In the genomic region with DNA sequence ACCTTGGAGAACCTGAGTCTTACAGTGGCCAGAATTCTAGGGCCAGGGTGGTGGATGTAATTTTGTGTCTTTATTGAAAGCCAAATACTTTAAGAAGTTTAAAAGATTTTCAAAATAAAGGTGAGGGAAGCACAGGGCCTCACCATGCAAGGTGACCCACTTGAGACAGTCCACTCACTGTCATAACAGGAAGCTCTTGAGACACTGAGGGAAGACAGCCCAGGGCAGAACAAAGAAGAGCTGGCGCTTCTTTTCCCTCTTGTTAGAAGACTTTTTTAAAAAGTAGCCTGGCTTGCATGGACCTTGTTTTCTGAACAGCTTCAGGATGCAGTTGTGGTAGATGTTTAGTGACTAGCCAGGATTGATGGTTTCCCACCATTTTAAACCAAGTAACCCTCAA, we compare ENCODE assay signal across 9 mouse cellular contexts. TPM values are rescaled to one million over a fixed set of nuclear protein-coding genes. Genes with fewer than 3 reads are reported as not detected.
DNase-seq lines count a peak whose midpoint lies in the region; ATAC-seq lines count a peak whose summit lies in the region.
"Had no signal": no experiment of that assay in that cellular context is flagged by ENCODE, and none has a peak within 500 bp of the region (broad histone marks: within the 10 kb centered on the region; RNA-seq: fewer than 3 reads in every experiment).

No protein-coding gene starts in this region.

- WGBS in kidney, embryonic 16.5 days, result 81% methylated on average over 1 of the region's 1 CpGs
- 84% methylated on average over 1 of the region's 1 CpGs for WGBS in embryonic facial prominence, embryonic 10.5 days
- WGBS in hindbrain, embryonic 14.5 days, result 71% methylated on average over 1 of the region's 1 CpGs
- WGBS in midbrain, embryonic 15.5 days, result 72% methylated on average over 1 of the region's 1 CpGs

- DNase-seq in kidney, adult 8-10 months, result no peak
- DNase-seq in embryonic facial prominence, embryonic 10.5 days (ENCODE audit: low spot score), result no peak
- no peak for DNase-seq in hindbrain, embryonic 14.5 days (ENCODE audit: low spot score)
- DNase-seq in left cerebral cortex, postnatal 14 days (ENCODE audit: low spot score in 2 of 2), result no peak
- DNase-seq in layer of hippocampus, postnatal 25 days (ENCODE audit: extremely low spot score in 1 of 2, low spot score in 1 of 2), result no peak
- DNase-seq in adipocyte (ENCODE audit: low spot score), result no peak

- no peaks in the 10 kb centered on the region for H3K27me3 ChIP-seq in kidney, embryonic 16.5 days (ENCODE audit: insufficient read depth, low read length)
- H3K27me3 ChIP-seq in embryonic facial prominence, embryonic 10.5 days (replicated peaks; ENCODE audit: low read depth, poor library complexity, severe bottlenecking), result no peaks in the 10 kb centered on the region
- H3K27me3 ChIP-seq in hindbrain, embryonic 14.5 days (ENCODE audit: control insufficient read depth, insufficient read depth, low read length), result no peaks in the 10 kb centered on the region
- no peaks in the 10 kb centered on the region for H3K27me3 ChIP-seq in midbrain, embryonic 15.5 days (replicated peaks)
- H3K27me3 ChIP-seq: Patski had no signal

- H3K4me2 ChIP-seq in kidney, embryonic 16.5 days (replicated peaks; ENCODE audit: low read depth, low read length), result no peak overlapping the region
- peak overlapping the region; percentile 97 for H3K4me2 ChIP-seq in hindbrain, embryonic 14.5 days (replicated peaks)
- peak overlapping the region; percentile 75 for H3K4me2 ChIP-seq in midbrain, embryonic 15.5 days

- intact Hi-C loops in left cerebral cortex, postnatal 14 days (cut with DNase I), result loop anchor here (5.0 to 10.0 kb wide), 2 partner anchors 37 to 334 kb away; a partner anchor contains a TSS

- H3K27ac ChIP-seq in kidney, embryonic 16.5 days (ENCODE audit: low read length), result peak overlapping the region; percentile 95
- H3K27ac ChIP-seq in embryonic facial prominence, embryonic 10.5 days (replicated peaks), result peak overlapping the region; percentile 97
- H3K27ac ChIP-seq in hindbrain, embryonic 14.5 days, result peak overlapping the region; percentile 99
- H3K27ac ChIP-seq in midbrain, embryonic 15.5 days, result peak overlapping the region; percentile 96

- H3K9me3 ChIP-seq in kidney, embryonic 16.5 days (ENCODE audit: low read length), result no peaks in the 10 kb centered on the region
- H3K9me3 ChIP-seq in embryonic facial prominence, embryonic 10.5 days, result no peaks in the 10 kb centered on the region
- H3K9me3 ChIP-seq in hindbrain, embryonic 14.5 days (ENCODE audit: control insufficient read depth, low read length), result no peaks in the 10 kb centered on the region
- no peaks in the 10 kb centered on the region for H3K9me3 ChIP-seq in midbrain, embryonic 15.5 days

- H3K9ac ChIP-seq in kidney, embryonic 16.5 days (replicated peaks; ENCODE audit: low read length), result peak overlapping the region; percentile 84; the same call in 1 of the 2 replicates
- H3K9ac ChIP-seq in hindbrain, embryonic 14.5 days, result peak overlapping the region; percentile 98
- peak overlapping the region; percentile 53 for H3K9ac ChIP-seq in midbrain, embryonic 15.5 days

- no peak overlapping the region for H3K4me3 ChIP-seq in kidney, embryonic 16.5 days (ENCODE audit: low read length)
- peak overlapping the region; percentile 83 for H3K4me3 ChIP-seq in embryonic facial prominence, embryonic 10.5 days
- peak overlapping the region; percentile 64 for H3K4me3 ChIP-seq in hindbrain, embryonic 14.5 days (replicated peaks; ENCODE audit: low read length)
- peak overlapping the region; percentile 57 for H3K4me3 ChIP-seq in midbrain, embryonic 15.5 days

- no peak for ATAC-seq in kidney, embryonic 16.5 days (ENCODE audit: low FRiP score, low TSS enrichment)
- ATAC-seq in hindbrain, embryonic 14.5 days (ENCODE audit: low FRiP score), result no peak
- ATAC-seq in midbrain, embryonic 15.5 days (replicated peaks), result no peak
- ATAC-seq: Patski had no signal

- peaks cover 22% of the 10 kb centered on the region for H3K36me3 ChIP-seq in kidney, embryonic 16.5 days (ENCODE audit: insufficient read depth, low read length)
- peaks cover 56% of the 10 kb centered on the region for H3K36me3 ChIP-seq in embryonic facial prominence, embryonic 10.5 days (replicated peaks)
- peaks cover 29% of the 10 kb centered on the region for H3K36me3 ChIP-seq in hindbrain, embryonic 14.5 days (replicated peaks; ENCODE audit: control insufficient read depth, insufficient read depth)
- H3K36me3 ChIP-seq in midbrain, embryonic 15.5 days (replicated peaks), result peaks cover 15% of the 10 kb centered on the region

- peaks cover 24% of the 10 kb centered on the region for H3K4me1 ChIP-seq in kidney, embryonic 16.5 days (ENCODE audit: insufficient read depth, low read length)
- peaks cover 23% of the 10 kb centered on the region for H3K4me1 ChIP-seq in embryonic facial prominence, embryonic 10.5 days
- peaks cover 36% of the 10 kb centered on the region for H3K4me1 ChIP-seq in hindbrain, embryonic 14.5 days (replicated peaks; ENCODE audit: control insufficient read depth, insufficient read depth, low read length)
- H3K4me1 ChIP-seq in midbrain, embryonic 15.5 days, result peaks cover 43% of the 10 kb centered on the region

RNA-seq across cellular contexts. Expression of a gene that starts 4.2 kb away (rescaled TPM):
- polyA plus RNA-seq in kidney, embryonic 16.5 days (2015; fragmentation: Nextera tagmentation; extraction: Ambion mirVana), result 47.2 and 54.8 TPM in 2 replicates
- polyA plus RNA-seq in embryonic facial prominence, embryonic 10.5 days (2016; fragmentation: Nextera tagmentation; extraction: Ambion mirVana), result 59.7 and 61.2 TPM in 2 replicates
- 34.8 and 37.9 TPM in 2 replicates for polyA plus RNA-seq in hindbrain, embryonic 14.5 days (2014; fragmentation: Nextera tagmentation; extraction: Ambion mirVana)
- 47.1 and 47.8 TPM in 2 replicates for polyA plus RNA-seq in midbrain, embryonic 15.5 days (2015; fragmentation: Nextera tagmentation; extraction: Ambion mirVana)
- total RNA-seq in left cerebral cortex, postnatal 14 days (2021), result 10 to 100 TPM; 62.1 to 68.3 TPM
- total RNA-seq in layer of hippocampus, postnatal 25 days (2021), result 10 to 100 TPM; 69.9 to 81.9 TPM

RNA-seq across cellular contexts. Expression of a gene that starts 4.2 kb away (rescaled TPM):
- polyA plus RNA-seq in kidney, embryonic 16.5 days (2015; fragmentation: Nextera tagmentation; extraction: Ambion mirVana), result 88.0 and 89.7 TPM in 2 replicates
- polyA plus RNA-seq in embryonic facial prominence, embryonic 10.5 days (2016; fragmentation: Nextera tagmentation; extraction: Ambion mirVana), result 96.0 and 96.3 TPM in 2 replicates
- polyA plus RNA-seq in hindbrain, embryonic 14.5 days (2014; fragmentation: Nextera tagmentation; extraction: Ambion mirVana), result 61.4 and 63.6 TPM in 2 replicates
- polyA plus RNA-seq in midbrain, embryonic 15.5 days (2015; fragmentation: Nextera tagmentation; extraction: Ambion mirVana), result 49.3 and 54.2 TPM in 2 replicates
- total RNA-seq in left cerebral cortex, postnatal 14 days (2021), result 10 to 100 TPM; 40.0 to 41.7 TPM
- 10 to 100 TPM; 34.4 to 35.9 TPM for total RNA-seq in layer of hippocampus, postnatal 25 days (2021)

RNA-seq across cellular contexts. Expression of a gene that starts 10.5 kb away (rescaled TPM):
- polyA plus RNA-seq in kidney, embryonic 16.5 days (2015; fragmentation: Nextera tagmentation; extraction: Ambion mirVana), result 82.2 and 102 TPM in 2 replicates
- 117 and 130 TPM in 2 replicates for polyA plus RNA-seq in embryonic facial prominence, embryonic 10.5 days (2016; fragmentation: Nextera tagmentation; extraction: Ambion mirVana)
- polyA plus RNA-seq in hindbrain, embryonic 14.5 days (2014; fragmentation: Nextera tagmentation; extraction: Ambion mirVana), result 387 and 408 TPM in 2 replicates
- polyA plus RNA-seq in midbrain, embryonic 15.5 days (2015; fragmentation: Nextera tagmentation; extraction: Ambion mirVana), result 482 and 507 TPM in 2 replicates
- 10 to 100 TPM; 64.6 to 69.9 TPM for total RNA-seq in left cerebral cortex, postnatal 14 days (2021)
- total RNA-seq in layer of hippocampus, postnatal 25 days (2021), result 10 to 100 TPM; 61.1 to 75.3 TPM

RNA-seq across cellular contexts. Expression of a gene that starts 23.2 kb away (rescaled TPM):
- polyA plus RNA-seq in kidney, embryonic 16.5 days (2015; fragmentation: Nextera tagmentation; extraction: Ambion mirVana), result 33.3 and 36.5 TPM in 2 replicates
- polyA plus RNA-seq in embryonic facial prominence, embryonic 10.5 days (2016; fragmentation: Nextera tagmentation; extraction: Ambion mirVana), result 27.5 and 28.6 TPM in 2 replicates
- 55.3 and 57.5 TPM in 2 replicates for polyA plus RNA-seq in hindbrain, embryonic 14.5 days (2014; fragmentation: Nextera tagmentation; extraction: Ambion mirVana)
- polyA plus RNA-seq in midbrain, embryonic 15.5 days (2015; fragmentation: Nextera tagmentation; extraction: Ambion mirVana), result 68.2 and 72.8 TPM in 2 replicates
- 10 to 100 TPM; 65.2 to 66.9 TPM for total RNA-seq in left cerebral cortex, postnatal 14 days (2021)
- 10 to 100 TPM; 59.1 to 65.6 TPM for total RNA-seq in layer of hippocampus, postnatal 25 days (2021)

RNA-seq across cellular contexts. Expression of a gene that starts 40.8 kb away (rescaled TPM):
- 45.1 and 48.2 TPM in 2 replicates for polyA plus RNA-seq in kidney, embryonic 16.5 days (2015; fragmentation: Nextera tagmentation; extraction: Ambion mirVana)
- polyA plus RNA-seq in embryonic facial prominence, embryonic 10.5 days (2016; fragmentation: Nextera tagmentation; extraction: Ambion mirVana), result 52.6 and 60.7 TPM in 2 replicates
- 25.8 and 29.0 TPM in 2 replicates for polyA plus RNA-seq in hindbrain, embryonic 14.5 days (2014; fragmentation: Nextera tagmentation; extraction: Ambion mirVana)
- 36.3 and 40.4 TPM in 2 replicates for polyA plus RNA-seq in midbrain, embryonic 15.5 days (2015; fragmentation: Nextera tagmentation; extraction: Ambion mirVana)
- 10 to 100 TPM; 30.1 to 32.1 TPM for total RNA-seq in left cerebral cortex, postnatal 14 days (2021)
- 10 to 100 TPM; 25.5 to 29.9 TPM for total RNA-seq in layer of hippocampus, postnatal 25 days (2021)
